Mouse (Mus musculus) midbrain, embryonic 11.5 days (tissue): ENCODE results near the gene Rep15. TPM values are rescaled to one million over a fixed set of nuclear protein-coding genes. Genes with fewer than 3 reads are reported as not detected.

Experiments
- ATAC-seq: fragments of 200-750 bp; cut with Nextera tagmentation; 2 replicates; pipeline ENCODE4 v1.8.0; 2017; ENCODE audit warnings: moderate TSS enrichment, moderate library complexity; ENCODE audit not compliant: low FRiP score
- DNase-seq: peaks from one replicate; pipeline ENCODE4 v3.0.0; 2015; ENCODE audit warnings: low spot score; ENCODE audit errors: missing footprints
- H3K27ac ChIP-seq: fragments of 300-500 bp; sonication (generic); 2 replicates; pipeline ENCODE4 v1.5.1; 2014; ENCODE audit warnings: low read depth, low read length
- H3K27me3 ChIP-seq: fragments of 300-500 bp; sonication (generic); 2 replicates; pipeline ENCODE4 v1.6.1; 2014; ENCODE audit warnings: mild to moderate bottlenecking, low read length, moderate library complexity, mixed read lengths; ENCODE audit not compliant: control insufficient read depth, insufficient read depth
- H3K36me3 ChIP-seq: fragments of 300-500 bp; sonication (generic); 2 replicates; pipeline ENCODE4 v1.6.1; 2014; ENCODE audit warnings: mild to moderate bottlenecking, low read length, moderate library complexity, mixed read lengths; ENCODE audit not compliant: control insufficient read depth, insufficient read depth
- H3K4me1 ChIP-seq: fragments of 300-500 bp; sonication (generic); 2 replicates; pipeline ENCODE4 v1.6.1; 2014; ENCODE audit warnings: low read length; ENCODE audit not compliant: control insufficient read depth, insufficient read depth
- H3K4me2 ChIP-seq: fragments of 300-500 bp; sonication (generic); 2 replicates; pipeline ENCODE4 v1.6.1; 2014; ENCODE audit warnings: mild to moderate bottlenecking, moderate library complexity
- H3K4me3 ChIP-seq: fragments of 300-500 bp; sonication (generic); 2 replicates; pipeline ENCODE4 v1.5.1; 2014; ENCODE audit warnings: low read depth, low read length
- H3K9ac ChIP-seq: fragments of 300-500 bp; sonication (generic); 2 replicates; pipeline ENCODE4 v1.6.1; 2014; ENCODE audit warnings: low read length
- H3K9me3 ChIP-seq: fragments of 300-500 bp; sonication (generic); 2 replicates; pipeline ENCODE4 v1.6.1; 2016; ENCODE audit warnings: low read length; ENCODE audit not compliant: control insufficient read depth
- WGBS: fragments of 180-500 bp; shearing (Covaris S2); extraction: QIAGEN DNeasy Blood & Tissue Kit; methylation state at CpG from one replicate; pipeline ENCODE4 v1.1.7; 2014; 5-methylcytosine and 5-hydroxymethylcytosine counted together
- polyA plus RNA-seq: library from polyadenylated mRNA; unstranded; fragments of >200 nt; fragmentation: Nextera tagmentation; extraction: Ambion mirVana; gene quantifications from 2 replicates; pipeline ENCODE4 v1.2.1, GENCODE M21; 2014

The Rep15 gene
- polyA plus RNA-seq, 1 experiment from 2014 or later = 0.55 TPM

DNA sequence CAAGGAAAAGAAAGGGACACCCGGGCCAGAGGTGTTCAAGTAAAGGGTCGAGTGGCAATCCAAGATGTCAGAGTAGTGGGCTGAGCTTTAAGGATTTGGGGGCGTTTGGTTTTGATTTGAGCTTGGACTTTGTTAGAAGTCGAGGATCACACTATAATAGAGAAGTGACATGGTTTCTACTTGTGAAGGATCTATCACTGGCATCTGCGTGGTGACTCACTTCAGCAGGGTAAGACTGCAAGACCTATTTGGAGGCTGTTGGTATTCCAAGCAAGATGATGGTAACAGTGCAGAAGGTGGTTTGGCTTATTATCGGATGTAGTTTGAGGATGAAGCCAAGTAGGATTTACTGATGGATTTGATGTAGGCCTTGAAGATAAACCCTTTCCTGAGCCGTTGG, 11.2 kb downstream of the Rep15 start:
- Histone ChIP-seq H3K4me3 (peak overlapping the region; percentile 67), H3K27ac (no peak overlapping the region), H3K4me2 (peak overlapping the region; percentile 53), H3K4me1 (peaks cover 3% of the 10 kb centered on the region; the same call in 1 of the 2 replicates), H3K9ac (peak overlapping the region; percentile 86), H3K9me3 (no peaks in the 10 kb centered on the region), H3K36me3 (no peaks in the 10 kb centered on the region), H3K27me3 (no peaks in the 10 kb centered on the region)
- WGBS = 50% methylated on average over 7 of the region's 7 CpGs
- DNase-seq (no peak), ATAC-seq (no peak)

DNA sequence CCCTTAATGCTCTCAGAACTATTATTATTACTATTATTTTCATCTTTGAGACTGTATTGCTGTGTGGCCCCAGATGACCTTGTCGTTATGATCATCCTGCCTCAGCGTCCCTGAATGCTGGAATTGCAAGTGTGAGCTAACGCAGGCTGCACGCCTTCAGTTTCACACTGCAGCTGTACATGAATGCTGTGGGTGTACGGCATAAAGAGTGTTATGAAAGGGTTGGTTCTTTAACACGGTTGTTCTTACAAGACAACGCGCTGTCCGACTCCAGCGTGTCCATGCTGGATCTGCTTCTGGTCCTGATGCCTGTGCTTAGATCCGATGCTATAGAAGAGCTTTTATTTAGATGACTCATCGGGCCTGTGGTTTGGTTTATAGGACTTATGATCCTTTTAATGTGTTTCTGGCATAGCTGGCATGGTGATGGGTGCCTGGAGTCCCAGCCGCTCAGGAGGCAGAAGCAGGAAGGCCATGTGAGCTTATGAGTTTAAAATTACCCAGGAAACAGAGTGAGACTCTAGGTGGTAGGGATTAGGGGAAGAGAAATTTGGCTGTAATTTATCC, 16.9 kb downstream of the Rep15 start:
- no peaks in the 10 kb centered on the region for H3K4me1 ChIP-seq
- 95% methylated on average over 13 of the region's 13 CpGs for WGBS
- peaks cover 12% of the 10 kb centered on the region; the same call in 1 of the 2 replicates for H3K36me3 ChIP-seq
- ATAC-seq = no peak
- H3K9ac ChIP-seq = no peak overlapping the region
- no peak for DNase-seq
- no peak overlapping the region for H3K4me3 ChIP-seq
- H3K27me3 ChIP-seq = no peaks in the 10 kb centered on the region
- H3K4me2 ChIP-seq = no peak overlapping the region
- H3K27ac ChIP-seq = no peak overlapping the region
- no peaks in the 10 kb centered on the region for H3K9me3 ChIP-seq

DNA sequence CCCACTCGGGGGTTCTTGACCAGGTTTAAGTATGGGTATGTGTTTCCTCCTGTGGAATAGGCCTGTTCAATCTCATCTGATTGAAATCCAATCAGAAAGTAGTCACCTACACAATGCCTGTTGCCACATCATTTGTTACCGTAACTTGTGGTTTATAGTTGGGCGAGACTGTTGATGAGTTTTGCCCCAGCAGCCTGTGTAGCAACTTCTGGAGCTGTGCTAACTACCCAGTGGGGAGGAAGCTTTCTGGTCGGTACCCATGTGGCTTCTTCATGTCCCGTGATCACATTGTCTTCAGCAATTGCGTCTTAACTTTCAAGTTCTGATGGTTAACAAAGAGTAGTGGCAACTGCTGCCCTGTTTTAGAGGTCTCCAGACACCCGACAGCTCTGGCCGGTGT, 19.3 kb downstream of the Rep15 start:
- no peak overlapping the region for H3K4me2 ChIP-seq
- H3K4me1 ChIP-seq = no peaks in the 10 kb centered on the region
- H3K36me3 ChIP-seq = peaks cover 12% of the 10 kb centered on the region; the same call in 1 of the 2 replicates
- DNase-seq (no peak), ATAC-seq (no peak)
- no peaks in the 10 kb centered on the region for H3K9me3 ChIP-seq
- H3K9ac ChIP-seq = no peak overlapping the region
- H3K4me3 ChIP-seq = no peak overlapping the region
- no peak overlapping the region for H3K27ac ChIP-seq
- 93% methylated on average over 8 of the region's 8 CpGs for WGBS
- H3K27me3 ChIP-seq = no peaks in the 10 kb centered on the region

DNA sequence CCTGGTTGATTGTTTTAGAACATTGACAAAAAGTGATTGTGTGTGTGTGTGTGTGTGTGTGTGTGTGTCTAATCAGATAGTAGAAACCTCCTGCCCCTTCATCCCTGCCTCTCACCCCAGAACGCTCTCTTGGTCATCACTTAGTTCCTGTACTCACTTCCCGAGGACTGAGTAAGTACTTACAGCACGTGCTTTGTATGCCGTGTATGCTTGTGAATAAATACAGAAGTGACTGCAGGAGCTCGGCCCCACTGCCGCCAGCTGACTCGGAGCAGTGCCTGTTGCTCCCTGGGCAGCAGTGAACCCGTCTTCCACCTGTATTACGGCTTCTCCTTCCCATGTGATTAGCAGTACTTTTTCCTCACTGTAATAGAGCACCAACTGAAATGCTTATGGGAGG, 20.1 kb downstream of the Rep15 start:
- ATAC-seq (no peak), DNase-seq (no peak)
- no peak overlapping the region for H3K4me2 ChIP-seq
- no peak overlapping the region for H3K27ac ChIP-seq
- 90% methylated on average over 9 of the region's 9 CpGs for WGBS
- H3K9ac ChIP-seq = no peak overlapping the region
- peaks cover 12% of the 10 kb centered on the region; the same call in 1 of the 2 replicates for H3K36me3 ChIP-seq
- H3K9me3 ChIP-seq = no peaks in the 10 kb centered on the region
- H3K4me3 ChIP-seq = no peak overlapping the region
- H3K4me1 ChIP-seq = no peaks in the 10 kb centered on the region
- H3K27me3 ChIP-seq = no peaks in the 10 kb centered on the region

DNA sequence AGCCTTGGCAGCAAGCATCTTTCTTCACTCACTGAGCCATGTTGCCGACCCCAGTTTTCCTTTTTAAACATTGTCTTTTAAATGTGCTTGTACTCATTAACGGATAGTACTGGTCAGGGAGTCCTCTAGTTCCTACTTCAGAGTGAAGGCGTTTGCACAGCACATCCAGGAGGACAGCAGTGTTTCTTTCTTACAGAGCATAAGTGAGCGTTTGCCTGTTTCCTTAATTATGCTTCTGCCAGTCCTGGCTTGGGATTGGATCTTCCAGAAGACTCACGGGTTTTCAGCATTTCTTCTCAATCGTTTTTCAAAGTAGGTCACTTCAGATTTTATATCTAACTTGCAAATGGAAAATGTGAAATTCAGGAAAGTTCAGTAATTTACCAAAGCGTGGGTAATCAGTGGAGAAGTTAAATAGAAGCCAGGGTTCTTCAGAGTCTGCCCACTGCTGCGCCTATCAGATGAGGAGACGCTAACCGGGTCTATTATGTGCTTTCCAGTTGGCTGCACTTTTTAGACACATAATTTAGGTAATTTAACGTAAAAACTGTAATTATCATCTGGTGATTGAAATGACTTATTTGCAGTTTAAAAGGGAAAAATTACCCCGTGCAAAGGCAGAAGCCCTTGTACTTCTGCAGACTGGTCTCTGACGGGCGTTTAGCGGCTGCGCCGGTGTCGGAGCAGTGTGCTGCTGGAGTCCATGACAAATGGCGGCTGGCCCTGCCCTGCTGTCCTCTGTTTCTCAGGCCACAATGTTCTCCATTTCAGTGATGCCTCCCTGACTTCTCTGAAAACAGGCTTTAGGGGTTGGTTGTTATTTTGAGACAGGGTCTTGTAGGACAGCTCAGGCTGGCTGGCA, 21.6 kb downstream of the Rep15 start:
- Histone ChIP-seq H3K4me2 (no peak overlapping the region), H3K27ac (no peak overlapping the region), H3K9me3 (no peaks in the 10 kb centered on the region), H3K4me1 (no peaks in the 10 kb centered on the region), H3K36me3 (peaks cover 12% of the 10 kb centered on the region; the same call in 1 of the 2 replicates), H3K27me3 (no peaks in the 10 kb centered on the region), H3K9ac (no peak overlapping the region), H3K4me3 (no peak overlapping the region)
- no peak for DNase-seq
- 94% methylated on average over 19 of the region's 19 CpGs for WGBS
- ATAC-seq = no peak

DNA sequence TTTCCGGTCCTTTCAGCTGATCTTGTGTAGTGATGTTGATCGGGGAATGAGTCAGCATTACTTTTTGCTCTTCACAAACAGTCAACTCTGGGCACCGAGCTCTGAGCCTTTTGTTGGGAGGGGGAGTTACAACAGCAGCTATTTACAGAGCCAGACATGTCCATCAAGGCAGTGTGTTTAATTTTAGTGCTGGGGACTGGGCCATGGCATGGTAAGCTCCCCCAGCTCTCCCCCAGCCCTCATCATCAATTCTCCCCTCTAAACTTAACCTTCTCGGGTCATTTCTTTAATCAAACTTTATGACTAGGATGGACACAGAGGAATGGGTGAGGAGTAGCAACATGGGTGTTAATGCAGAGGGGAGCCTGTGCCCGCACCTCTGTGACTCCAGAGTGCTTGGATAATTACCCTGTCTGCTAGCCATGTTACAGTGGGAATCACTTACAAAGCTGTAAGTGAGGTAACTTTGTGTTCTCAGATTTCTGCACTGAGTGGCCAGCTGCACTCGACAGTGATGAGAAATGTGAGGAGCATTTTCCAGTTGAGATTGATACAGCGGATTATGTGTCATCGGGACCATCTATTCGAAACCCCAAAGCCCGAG, 23.1 kb downstream of the Rep15 start:
- Histone ChIP-seq H3K9ac (no peak overlapping the region), H3K9me3 (no peaks in the 10 kb centered on the region), H3K36me3 (peaks cover 6% of the 10 kb centered on the region; the same call in 1 of the 2 replicates), H3K4me3 (no peak overlapping the region), H3K27ac (no peak overlapping the region), H3K4me2 (no peak overlapping the region), H3K4me1 (no peaks in the 10 kb centered on the region), H3K27me3 (no peaks in the 10 kb centered on the region)
- ATAC-seq (no peak), DNase-seq (no peak)
- 89% methylated on average over 10 of the region's 10 CpGs for WGBS

DNA sequence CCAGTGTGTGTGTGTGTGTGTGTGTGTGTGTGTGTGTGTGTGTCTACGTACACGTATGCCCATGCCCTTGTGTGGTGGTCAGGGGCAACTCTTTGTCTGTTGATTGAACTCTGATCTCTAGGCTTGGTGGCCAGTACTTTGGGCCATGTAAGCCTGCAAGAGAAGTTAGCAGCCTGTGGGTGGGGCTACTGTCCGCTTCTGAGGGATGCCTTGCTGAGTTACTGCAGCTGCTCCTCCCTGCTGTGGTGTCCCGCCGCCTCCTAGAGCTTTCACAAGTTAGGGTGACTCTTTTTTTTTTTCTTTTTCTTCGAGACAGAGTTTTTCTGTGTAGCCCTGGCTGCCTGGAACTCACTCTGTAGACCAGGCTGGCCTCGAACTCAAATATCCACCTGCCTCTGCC, 26.9 kb downstream of the Rep15 start:
- 70% methylated on average over 7 of the region's 7 CpGs for WGBS

DNA sequence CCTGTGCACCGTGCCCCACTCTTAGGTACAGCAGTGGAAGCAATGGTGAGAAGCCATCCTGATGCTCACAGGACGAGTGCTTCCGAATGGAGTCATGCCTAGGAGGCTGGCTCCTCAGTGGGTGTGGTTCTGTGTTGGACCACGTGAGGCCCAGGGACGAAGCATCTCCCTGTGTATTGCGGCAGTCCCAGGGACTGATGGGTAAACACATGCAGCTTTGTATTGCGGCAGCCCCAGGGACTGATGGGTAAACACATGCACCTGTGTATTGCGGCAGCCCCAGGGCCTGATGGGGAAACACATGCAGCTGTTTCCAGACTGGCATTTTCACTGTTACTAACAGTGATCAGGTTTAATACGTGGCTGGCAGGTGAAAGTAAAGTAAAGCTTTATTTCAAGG, 29.2 kb downstream of the Rep15 start:
- Histone ChIP-seq H3K4me3 (no peak overlapping the region), H3K36me3 (0 out of 2 replicates have a peak, but pooled peaks cover 2% of the 10 kb centered on the region), H3K27me3 (no peaks in the 10 kb centered on the region), H3K27ac (no peak overlapping the region), H3K4me2 (no peak overlapping the region), H3K4me1 (no peaks in the 10 kb centered on the region), H3K9ac (no peak overlapping the region), H3K9me3 (no peaks in the 10 kb centered on the region)
- DNase-seq (no peak), ATAC-seq (0 out of 2 replicates have a peak, but pooled peaks have one; percentile 16)
- 91% methylated on average over 9 of the region's 9 CpGs for WGBS

More for the DNA sequence above, 26.9 kb downstream of the Rep15 start:
- Histone ChIP-seq H3K4me2 (no peak overlapping the region), H3K36me3 (0 out of 2 replicates have a peak, but pooled peaks cover 2% of the 10 kb centered on the region), H3K4me1 (no peaks in the 10 kb centered on the region), H3K27ac (no peak overlapping the region), H3K27me3 (no peaks in the 10 kb centered on the region), H3K4me3 (no peak overlapping the region), H3K9me3 (no peaks in the 10 kb centered on the region), H3K9ac (no peak overlapping the region)
- ATAC-seq (no peak), DNase-seq (no peak)

DNA sequence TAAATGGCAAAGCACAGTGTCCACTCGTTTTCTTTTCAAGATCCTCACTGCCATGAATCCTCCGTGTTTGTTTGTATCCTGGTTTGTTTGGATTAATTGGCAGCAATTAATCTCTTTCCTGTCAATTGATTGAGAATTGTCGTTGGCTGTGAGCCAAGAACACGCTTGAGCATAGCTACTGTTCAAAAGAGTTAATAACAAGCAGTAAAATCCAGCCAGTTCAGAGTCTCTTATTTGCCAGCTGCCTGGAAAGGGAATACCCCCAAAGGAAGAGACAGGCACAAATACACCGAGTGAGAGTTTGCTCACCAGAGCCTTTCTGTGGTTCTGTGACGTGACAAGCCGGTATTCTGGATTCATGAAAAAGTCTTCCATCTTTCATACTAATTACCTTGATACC, 29.6 kb downstream of the Rep15 start:
- no peaks in the 10 kb centered on the region for H3K27me3 ChIP-seq
- ATAC-seq (no peak), DNase-seq (no peak)
- H3K4me1 ChIP-seq = no peaks in the 10 kb centered on the region
- 0 out of 2 replicates have a peak, but pooled peaks cover 2% of the 10 kb centered on the region for H3K36me3 ChIP-seq
- WGBS = 88% methylated on average over 7 of the region's 7 CpGs
- H3K9me3 ChIP-seq = no peaks in the 10 kb centered on the region
- H3K27ac ChIP-seq = no peak overlapping the region
- no peak overlapping the region for H3K4me2 ChIP-seq
- H3K9ac ChIP-seq = no peak overlapping the region
- no peak overlapping the region for H3K4me3 ChIP-seq
